Mouse (Mus musculus): ENCODE results near the gene Fibp.

Fibp gene

GRCm38 (mm10) chr19:5460465-5460911, at the start of gene Fibp:
Gene Fibp (plus strand): TSS chr19:5460615.
- peak; percentile 86 to 88 for DNase-seq

GRCm38 (mm10) chr19:5410641-5411040, 49.8 kb upstream of the Fibp start:
- DNase-seq, result no peak

- DNase-seq, result no peak
Observed at GRCm38 (mm10) chr19:5411961-5412360, 48.5 kb upstream of the Fibp start.

GRCm38 (mm10) chr19:5413840-5414239, 46.6 kb upstream of the Fibp start:
- no peak for DNase-seq

- no peak for DNase-seq
Observed at GRCm38 (mm10) chr19:5414534-5414957, 45.9 kb upstream of the Fibp start.

GRCm38 (mm10) chr19:5418750-5419466, 41.5 kb upstream of the Fibp start:
- no peak for DNase-seq

GRCm38 (mm10) chr19:5419630-5420029, 40.8 kb upstream of the Fibp start:
- no peak for DNase-seq

GRCm38 (mm10) chr19:5420579-5420978, 39.8 kb upstream of the Fibp start:
- no peak for DNase-seq

- no peak for DNase-seq
Observed at GRCm38 (mm10) chr19:5421784-5422183, 38.6 kb upstream of the Fibp start.

GRCm38 (mm10) chr19:5422267-5422666, 38.1 kb upstream of the Fibp start:
- DNase-seq, result peak; percentile 46 to 57

- peak in 1 of 2 experiments; percentile 17 for DNase-seq
Observed at GRCm38 (mm10) chr19:5422895-5423443, 37.4 kb upstream of the Fibp start.

- DNase-seq, result peak; percentile 22 to 31
Observed at GRCm38 (mm10) chr19:5423561-5423960, 36.9 kb upstream of the Fibp start.

- peak; percentile 77 to 82 for DNase-seq
Observed at GRCm38 (mm10) chr19:5424092-5424781, 36.2 kb upstream of the Fibp start.

GRCm38 (mm10) chr19:5424782-5425741, 35.4 kb upstream of the Fibp start, which contains the start of the genes Drap1 and AI837181:
Gene Drap1 (minus strand): TSS chr19:5424979.
Gene AI837181 (plus strand): TSS chr19:5425144.
- DNase-seq, result peak; percentile 95

- peak; percentile 13 to 36 for DNase-seq
Observed at GRCm38 (mm10) chr19:5425906-5426565, 34.4 kb upstream of the Fibp start.

GRCm38 (mm10) chr19:5426640-5427290, 33.6 kb upstream of the Fibp start:
- no peak for DNase-seq

GRCm38 (mm10) chr19:5428083-5428482, 32.3 kb upstream of the Fibp start:
- DNase-seq, result peak; percentile 37 to 48

- no peak for DNase-seq
Observed at GRCm38 (mm10) chr19:5429219-5429618, 31.2 kb upstream of the Fibp start.

GRCm38 (mm10) chr19:5429806-5430205, 30.6 kb upstream of the Fibp start:
- DNase-seq, result peak; percentile 70 to 76

- no peak for DNase-seq
Observed at GRCm38 (mm10) chr19:5430408-5430807, 30.0 kb upstream of the Fibp start.

- DNase-seq, result no peak
Observed at GRCm38 (mm10) chr19:5431911-5432464, 28.4 kb upstream of the Fibp start.

Data from cerebellum, adult 18-20 months (tissue).